Mouse (Mus musculus) bone marrow macrophage, adult 2 months (primary cell): ENCODE results near the gene Zfp804b. TPM values are rescaled to one million over a fixed set of nuclear protein-coding genes. Genes with fewer than 3 reads are reported as not detected.

Experiments
- H3K27ac ChIP-seq: 2 replicates; pipeline ENCODE4 v1.5.1; 2012; ENCODE audit warnings: low read depth, low read length; ENCODE audit not compliant: insufficient read depth
- H3K4me1 ChIP-seq: 2 replicates; pipeline ENCODE4 v1.6.1; 2012; ENCODE audit warnings: low read length; ENCODE audit not compliant: control insufficient read depth, insufficient read depth
- H3K4me3 ChIP-seq: 2 replicates; pipeline ENCODE4 v1.5.1; 2012; ENCODE audit warnings: mild to moderate bottlenecking, low read length, moderate library complexity; ENCODE audit not compliant: insufficient read depth
- CTCF ChIP-seq: IDR thresholded peaks from 2 replicates; pipeline ENCODE4 v1.5.1; 2012; ENCODE audit warnings: low read depth, mild to moderate bottlenecking, low read length, moderate library complexity
- POLR2A ChIP-seq: IDR thresholded peaks from 2 replicates; pipeline ENCODE4 v1.6.1; 2012; ENCODE audit warnings: mild to moderate bottlenecking, low read depth, low read length, borderline replicate concordance
- polyA plus RNA-seq: library from polyadenylated mRNA; stranded (reverse); fragments of >200 nt; gene quantifications from 2 replicates; pipeline ENCODE4 v1.2.4, GENCODE M21; 2012; ENCODE audit not compliant: missing spikeins, insufficient read depth, insufficient read length

The Zfp804b gene
- polyA plus RNA-seq, 1 experiment: not detected

- no peaks in the 10 kb centered on the region for H3K4me1 ChIP-seq
- TF ChIP-seq CTCF: no peak
- TF ChIP-seq POLR2A: no peak
- no peak overlapping the region for H3K4me3 ChIP-seq
- no peak overlapping the region for H3K27ac ChIP-seq
These were observed 575.1 kb downstream of the Zfp804b start for GRCm38 (mm10) chr5:6769357-6769892.

Other genes starting within 250 kb of the Zfp804b start
- not detected in 2 replicates for gene Tex47, start 40.6 kb downstream of the Zfp804b start, polyA plus RNA-seq